Mouse (Mus musculus) ovary, adult 10 weeks (tissue): Measurements from ENCODE around the gene Zfp961. TPM values are rescaled to one million over a fixed set of nuclear protein-coding genes. Genes with fewer than 3 reads are reported as not detected.

Experiments
- polyA plus RNA-seq: library from polyadenylated mRNA; stranded (reverse); fragments of 350-450 nt; fragmentation: Illumina TruSeq; extraction: RNeasy Lipid Tissue Mini Kit (QIAGEN cat#74804); gene quantifications from one replicate; pipeline ENCODE4 v1.2.3, GENCODE M21; 2014

Gene Zfp961
- 56.3 TPM for polyA plus RNA-seq

GRCm38 (mm10) chr8:71950482-71951221 lies at the start of gene Zfp961:
TSS of gene Zfp961 (plus strand) at chr8:71951038.

GRCm38 (mm10) chr8:71908309-71909261 lies 42.3 kb upstream of the Zfp961 start, which contains the start of the genes Zfp882 and Zfp617:
TSS of gene Zfp882 (plus strand) at chr8:71908608.
TSS of gene Zfp617 (plus strand) at chr8:71908635.

DNA sequence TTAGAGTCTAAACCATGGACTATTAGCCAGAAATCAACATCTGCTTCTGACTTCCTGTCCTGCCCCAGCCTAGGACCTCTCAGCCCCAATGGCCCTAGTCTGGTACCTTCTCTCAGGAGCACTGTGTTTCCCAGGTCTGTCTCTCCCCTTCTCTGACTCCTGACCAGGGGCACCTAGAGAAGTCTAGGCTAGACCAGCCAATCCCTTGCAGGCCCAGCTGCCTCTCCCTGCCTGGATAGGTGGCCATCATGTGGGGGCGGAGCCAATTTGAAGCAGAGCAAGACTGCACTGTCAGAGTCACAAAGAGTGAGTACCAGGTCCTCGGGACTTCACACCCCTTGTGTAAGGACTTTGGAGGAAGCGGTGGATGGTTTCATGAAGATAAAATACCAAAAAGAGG lies 58.6 kb downstream of the Zfp961 start, which contains the start of gene Cyp4f18:
Cyp4f18 (minus strand) TSS at position 154 of the 400 bp plus-strand sequence.

DNA sequence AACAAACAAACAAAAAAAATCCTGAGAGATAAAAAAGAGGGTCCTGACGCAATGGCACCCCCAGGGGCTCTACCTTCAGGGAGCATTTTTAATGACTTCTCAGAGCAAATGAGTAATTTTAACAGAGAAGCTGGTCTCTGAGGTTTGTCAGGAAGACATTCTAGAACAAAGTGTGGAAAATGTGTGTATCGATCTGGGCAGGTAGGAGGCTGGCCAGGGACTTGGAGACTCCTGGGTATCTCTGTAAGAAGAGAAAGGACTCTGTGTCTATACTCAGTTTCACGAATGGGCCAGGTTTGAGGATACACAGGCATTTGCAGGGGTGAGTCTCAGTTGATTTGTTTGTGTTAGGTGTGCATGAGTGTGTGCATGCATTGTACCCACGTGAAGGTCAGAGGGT lies 90.1 kb downstream of the Zfp961 start, which contains the start of gene Olfr372:
Olfr372 (plus strand) TSS at position 301 of the 400 bp plus-strand sequence.

Other genes with a start within 250 kb of the Zfp961 start
- gene B3gnt3, start 249.2 kb upstream of the Zfp961 start, polyA plus RNA-seq = 2.2 TPM
- not detected for gene Fcho1, start 225.3 kb upstream of the Zfp961 start, polyA plus RNA-seq
- gene Zfp709, start 69.0 kb upstream of the Zfp961 start, polyA plus RNA-seq = 46.4 TPM
- 28.3 TPM for gene Zfp882, start 42.4 kb upstream of the Zfp961 start, polyA plus RNA-seq
- 135 TPM for gene Zfp617, start 42.4 kb upstream of the Zfp961 start, polyA plus RNA-seq
- not detected for gene Cyp4f18, start 58.6 kb downstream of the Zfp961 start, polyA plus RNA-seq
- gene Olfr372, start 90.2 kb downstream of the Zfp961 start, polyA plus RNA-seq = not detected
- not detected for gene Olfr373, start 132.1 kb downstream of the Zfp961 start, polyA plus RNA-seq
- not detected for gene Olfr374, start 156.0 kb downstream of the Zfp961 start, polyA plus RNA-seq
- 645 TPM for gene Tpm4, start 183.9 kb downstream of the Zfp961 start, polyA plus RNA-seq
- 45.2 TPM for gene Rab8a, start 210.2 kb downstream of the Zfp961 start, polyA plus RNA-seq
- gene Hsh2d, start 238.6 kb downstream of the Zfp961 start, polyA plus RNA-seq = not detected